Mouse (Mus musculus): ENCODE data around the gene Vps26c.
"Not testable (repeated sequence)": the region's sequence is repeated elsewhere in the genome, so short reads cannot be mapped to it uniquely, and the experiment has no call there.

Gene Vps26c

DNA sequence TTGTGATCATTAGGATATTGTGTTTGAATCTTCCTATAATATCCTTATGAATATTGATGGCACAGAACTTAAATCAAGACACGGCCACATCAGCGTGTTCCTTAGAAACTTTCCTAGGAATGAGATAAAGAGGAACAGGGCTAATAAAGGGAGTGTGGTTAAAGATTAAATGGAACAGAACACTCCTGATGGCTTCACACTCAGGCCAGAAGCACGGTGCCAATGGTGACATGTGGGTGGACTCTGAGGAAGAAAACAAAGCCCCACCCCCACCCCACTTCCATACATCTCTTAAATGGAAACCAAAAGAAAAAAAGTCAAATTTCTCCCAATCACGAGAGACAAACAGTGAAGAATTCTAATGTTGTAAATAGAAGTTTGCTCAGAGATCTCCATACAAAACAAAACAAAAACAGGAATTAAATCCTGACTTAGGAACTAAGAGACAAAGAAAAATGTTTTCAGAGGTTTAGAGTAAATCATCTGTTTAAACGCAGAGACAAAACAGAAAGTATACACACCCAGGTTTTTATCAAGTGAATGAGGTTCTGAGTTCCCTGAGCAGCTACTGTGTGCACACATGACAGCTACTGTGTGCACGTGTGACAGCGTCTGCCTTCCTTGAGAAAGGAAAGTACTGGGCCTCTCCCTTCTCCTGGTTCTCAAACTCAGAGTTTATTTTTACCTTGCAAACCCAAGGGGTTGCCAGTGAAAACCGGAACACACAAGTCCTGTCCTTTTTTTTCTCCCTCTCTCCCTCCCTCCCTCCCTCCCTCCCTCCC is 19.3 kb upstream of the Vps26c start:
- DNase-seq (ENCODE audit: low spot score) = no peak

DNA sequence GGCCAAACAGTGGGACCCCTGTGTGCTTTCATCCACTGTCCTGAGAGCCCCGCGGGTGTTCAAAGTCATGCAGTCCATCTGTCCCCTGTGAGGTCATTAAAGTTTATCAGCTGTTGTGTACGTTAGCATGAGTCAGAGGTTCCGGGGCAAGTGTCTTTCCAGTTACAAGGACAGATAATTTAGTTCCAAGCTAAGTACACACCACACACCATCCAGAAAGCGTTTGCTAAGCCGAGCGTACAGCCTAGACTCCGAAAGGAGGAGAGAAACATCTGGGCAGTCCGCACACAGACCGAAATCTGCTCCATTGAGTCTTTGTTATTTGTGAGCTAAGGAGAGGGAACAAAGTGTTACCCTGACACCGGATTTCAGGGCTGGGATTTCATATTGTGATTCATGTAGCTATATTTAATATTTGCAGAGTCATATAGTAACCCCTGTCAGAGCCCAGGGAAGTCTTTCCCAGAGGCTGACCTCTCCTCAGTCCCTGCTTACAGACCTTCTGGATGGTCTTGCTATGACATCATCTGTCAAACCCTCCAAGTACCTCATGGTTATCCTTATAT is 18.0 kb upstream of the Vps26c start:
- no peak for DNase-seq (ENCODE audit: low spot score)

DNA sequence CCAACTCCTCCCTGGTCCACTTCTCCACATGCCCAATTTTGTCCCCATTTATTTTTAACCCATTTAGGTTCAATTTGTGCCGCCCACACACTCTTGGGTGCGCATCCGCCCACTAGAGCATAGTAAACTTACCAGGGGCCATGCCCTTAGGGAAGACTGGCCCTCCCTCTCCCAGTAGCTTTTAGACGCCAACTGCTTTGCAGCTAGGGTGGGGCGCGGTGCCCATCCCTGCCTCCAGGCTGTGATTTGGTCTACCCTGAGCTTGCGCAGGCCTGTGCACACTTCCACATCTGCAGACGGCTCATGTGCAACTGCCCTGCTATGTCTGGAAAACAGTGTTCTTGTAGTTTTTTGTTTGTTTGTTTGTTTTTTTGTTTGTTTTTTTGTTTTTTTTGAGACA is 16.3 kb upstream of the Vps26c start:
- no peak for DNase-seq (ENCODE audit: low spot score)

DNA sequence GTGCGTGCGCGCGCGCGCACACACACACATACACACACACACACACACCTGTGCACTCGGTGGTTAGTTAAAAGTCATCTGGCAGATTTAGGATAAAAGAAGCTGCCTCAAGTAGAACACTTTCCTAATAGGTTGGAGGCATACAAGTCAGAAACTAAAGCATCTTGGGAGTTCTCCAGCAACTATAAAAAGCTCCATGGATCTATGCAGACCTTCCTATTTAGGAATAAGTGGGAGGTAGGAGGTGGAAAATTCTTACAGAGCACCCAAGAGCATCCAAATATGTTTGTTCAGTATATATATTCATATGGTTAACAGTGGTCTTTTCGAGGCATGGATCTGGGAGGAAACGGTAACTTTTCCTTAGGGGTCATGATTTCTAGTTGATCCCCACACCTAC is 13.5 kb upstream of the Vps26c start:
- DNase-seq (ENCODE audit: low spot score) = no peak

DNA sequence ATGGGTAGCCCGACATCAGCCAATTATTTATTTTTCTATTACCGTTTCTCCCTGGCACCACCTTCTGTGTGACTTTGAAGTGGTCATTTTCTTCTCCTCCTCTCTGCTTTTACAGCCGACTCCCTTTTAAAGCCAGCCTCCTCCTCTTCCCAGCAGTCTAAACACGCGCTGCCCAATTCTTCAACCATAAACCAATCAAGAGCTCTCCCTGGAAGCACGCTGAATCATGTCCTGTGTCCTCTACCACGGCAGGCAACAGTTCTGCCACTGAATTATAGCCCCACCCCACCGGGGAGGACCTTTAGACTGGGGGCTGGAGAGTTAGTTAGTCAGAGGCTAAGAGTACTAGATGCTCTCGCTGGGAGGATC is 10.5 kb upstream of the Vps26c start:
- no peak for DNase-seq (ENCODE audit: low spot score)

DNA sequence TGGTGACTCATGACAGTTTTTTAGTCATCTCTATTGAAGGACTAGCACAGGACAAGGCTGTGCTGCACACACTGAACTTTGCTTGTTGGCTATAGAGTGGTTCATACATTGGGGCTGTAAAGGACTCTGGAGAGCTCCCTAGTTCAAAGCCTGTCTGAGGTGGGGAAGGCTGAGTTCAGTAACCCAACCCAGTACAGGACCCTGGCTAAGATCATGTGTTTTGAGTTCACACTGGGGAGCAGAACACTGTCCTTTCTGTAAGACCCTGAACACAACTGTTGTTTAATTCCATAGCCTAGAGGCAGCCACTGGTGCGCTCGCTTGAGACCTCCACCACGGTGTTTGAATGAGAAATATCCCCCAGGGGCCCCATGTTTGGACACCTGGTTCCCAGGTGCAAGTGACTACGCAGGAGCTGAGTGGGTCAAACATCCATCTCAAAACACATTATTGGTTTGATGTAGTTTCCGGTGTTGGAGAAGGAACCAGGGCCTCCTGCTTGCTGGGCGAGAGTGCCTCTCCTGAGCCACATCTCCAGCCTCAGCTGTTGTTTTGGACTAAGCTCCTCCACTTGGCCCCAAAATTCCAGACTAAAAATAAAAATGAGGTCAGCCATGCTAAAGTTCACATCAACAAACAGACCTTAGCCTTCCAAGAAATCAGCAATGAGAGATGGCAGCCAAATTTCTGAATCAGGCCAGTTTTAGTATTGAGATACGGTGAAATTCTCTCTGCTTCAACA is 10.0 kb upstream of the Vps26c start:
- no peak for DNase-seq (ENCODE audit: low spot score)

DNA sequence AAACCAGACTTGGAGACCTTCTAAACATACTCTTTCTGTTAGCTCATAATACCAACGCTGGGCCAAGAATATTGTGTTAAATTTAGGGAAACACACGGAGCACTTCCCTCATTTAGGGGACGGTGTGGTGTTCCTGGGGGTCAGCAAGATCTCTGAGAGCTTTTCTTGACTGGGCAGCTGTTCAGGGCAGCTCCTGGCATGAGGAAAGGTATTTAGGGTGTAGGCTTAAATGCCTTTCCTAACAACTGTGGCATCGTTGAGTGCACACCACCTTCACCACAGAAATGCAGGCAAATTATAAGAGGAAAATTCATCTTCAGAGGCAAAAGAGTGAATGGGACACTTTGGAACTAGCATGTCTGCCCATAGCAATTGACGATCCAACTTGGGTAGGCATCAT is 9.1 kb upstream of the Vps26c start:
- DNase-seq (ENCODE audit: low spot score) = no peak

DNA sequence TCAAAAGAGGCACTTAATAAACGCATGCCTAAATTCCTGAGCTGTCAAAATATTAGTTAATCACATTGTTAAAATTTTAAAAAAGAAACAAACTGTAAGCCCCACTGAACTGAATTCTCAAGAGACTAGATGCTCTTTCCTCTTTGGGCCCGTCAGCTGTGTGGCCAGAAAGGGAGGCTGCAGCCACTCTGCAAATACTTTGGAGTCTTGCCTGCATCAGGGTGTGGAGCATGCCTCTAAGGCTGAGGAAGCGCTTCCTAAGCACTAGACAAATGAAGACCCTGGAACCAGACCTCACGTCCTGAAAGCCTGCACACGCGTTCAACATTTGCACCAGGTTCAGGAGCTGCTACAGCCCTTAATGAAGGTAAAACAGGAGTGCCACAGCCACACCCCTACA is 7.0 kb upstream of the Vps26c start:
- no peak for DNase-seq (ENCODE audit: low spot score)

DNA sequence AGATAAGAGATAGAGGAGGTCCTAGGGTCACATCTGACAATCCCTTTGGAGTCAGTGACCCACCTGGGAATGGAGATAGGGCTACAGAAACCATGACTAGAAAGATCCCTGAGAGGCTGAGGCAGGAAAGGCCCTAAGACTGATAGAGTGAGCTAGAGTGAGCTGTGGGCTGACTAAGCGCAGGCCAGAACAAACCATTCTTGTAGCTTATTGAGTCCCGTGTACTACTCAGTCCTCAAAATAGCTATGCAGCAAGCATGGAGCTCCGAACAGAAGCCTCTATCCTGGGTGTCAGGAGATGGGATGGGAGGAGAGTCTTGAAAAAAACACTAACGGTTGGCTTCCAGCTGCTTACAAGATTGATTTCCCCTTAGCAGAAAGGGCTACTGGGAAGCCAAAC is 4.6 kb upstream of the Vps26c start:
- no peak for DNase-seq (ENCODE audit: low spot score)

DNA sequence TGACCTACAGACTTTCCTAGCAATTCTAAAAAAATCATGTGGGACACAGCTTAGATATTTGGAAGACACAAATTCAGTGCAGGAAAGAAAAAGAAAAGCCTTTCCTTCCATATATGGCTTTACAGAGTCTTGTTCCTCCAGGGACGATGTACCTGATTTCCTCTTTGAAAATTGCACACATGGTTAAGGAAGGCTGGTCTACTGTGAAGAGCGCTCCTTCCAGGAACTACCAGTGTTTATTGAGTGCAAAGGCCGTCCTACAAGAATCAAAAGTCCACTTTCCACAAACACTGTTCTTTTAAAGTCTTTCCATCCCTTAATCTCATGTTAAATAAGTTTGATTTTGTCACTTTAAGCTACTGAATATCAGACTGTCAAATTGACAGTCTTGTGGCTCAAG is 916 bp upstream of the Vps26c start:
- no peak for DNase-seq (ENCODE audit: low spot score)

DNA sequence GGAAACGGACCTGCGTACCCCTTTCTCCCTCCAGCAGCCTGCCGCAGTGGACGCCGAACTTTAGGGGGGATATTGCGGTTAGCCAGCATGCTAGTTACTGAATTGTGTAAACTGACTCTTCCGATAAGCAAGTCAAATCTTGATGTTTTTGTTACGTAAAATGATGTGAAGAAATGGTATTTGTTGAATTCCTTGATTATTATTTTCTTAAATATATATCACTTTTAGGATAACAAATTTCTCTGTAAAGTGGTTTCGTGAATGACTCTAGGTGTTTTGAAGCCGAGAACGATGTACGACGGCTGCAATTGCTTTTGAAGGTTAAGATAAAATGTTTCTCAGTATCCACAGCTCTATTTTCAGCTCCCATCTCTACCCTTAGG is 513 bp upstream of the Vps26c start:
- DNase-seq (ENCODE audit: low spot score) = no peak

DNA sequence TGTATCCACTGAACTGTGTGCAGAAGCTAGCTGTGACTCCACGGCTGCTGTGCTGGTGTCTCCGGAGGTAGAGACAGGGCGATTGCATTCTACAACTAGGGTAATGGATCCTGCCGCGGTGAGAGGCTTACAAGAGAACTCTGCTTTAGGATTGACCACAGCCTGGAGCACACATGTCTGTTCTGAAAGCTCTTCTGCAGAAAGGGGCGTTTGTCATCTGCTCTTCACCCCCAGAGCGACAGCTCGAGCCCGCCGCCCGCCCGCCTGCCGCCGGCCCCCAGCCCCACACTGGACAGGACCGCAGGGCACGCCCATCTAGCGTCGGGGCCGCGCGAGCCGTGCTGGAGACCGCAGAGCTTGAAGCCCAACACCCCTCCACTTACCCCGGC is 681 bp downstream of the Vps26c start:
- no peak for DNase-seq (ENCODE audit: low spot score)

DNA sequence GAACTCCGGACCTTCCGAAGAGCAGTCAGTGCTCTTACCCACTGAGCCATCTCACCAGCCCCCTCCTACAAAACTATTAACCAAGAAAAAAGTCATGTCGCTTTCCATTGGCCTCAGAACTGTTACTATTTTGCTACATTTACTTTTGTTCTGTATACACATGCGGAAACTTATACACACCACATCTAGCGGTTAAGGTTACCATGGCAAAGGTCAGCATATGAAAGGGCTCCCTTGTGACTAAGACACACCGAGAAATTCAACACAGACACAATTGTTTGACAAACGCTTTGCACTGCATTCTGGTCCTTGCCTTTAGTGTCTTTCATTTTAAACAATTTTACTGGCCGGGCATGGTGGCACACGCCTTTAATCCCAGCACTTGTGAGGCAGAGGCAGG is 1.9 kb downstream of the Vps26c start:
- no peak for DNase-seq (ENCODE audit: low spot score)

DNA sequence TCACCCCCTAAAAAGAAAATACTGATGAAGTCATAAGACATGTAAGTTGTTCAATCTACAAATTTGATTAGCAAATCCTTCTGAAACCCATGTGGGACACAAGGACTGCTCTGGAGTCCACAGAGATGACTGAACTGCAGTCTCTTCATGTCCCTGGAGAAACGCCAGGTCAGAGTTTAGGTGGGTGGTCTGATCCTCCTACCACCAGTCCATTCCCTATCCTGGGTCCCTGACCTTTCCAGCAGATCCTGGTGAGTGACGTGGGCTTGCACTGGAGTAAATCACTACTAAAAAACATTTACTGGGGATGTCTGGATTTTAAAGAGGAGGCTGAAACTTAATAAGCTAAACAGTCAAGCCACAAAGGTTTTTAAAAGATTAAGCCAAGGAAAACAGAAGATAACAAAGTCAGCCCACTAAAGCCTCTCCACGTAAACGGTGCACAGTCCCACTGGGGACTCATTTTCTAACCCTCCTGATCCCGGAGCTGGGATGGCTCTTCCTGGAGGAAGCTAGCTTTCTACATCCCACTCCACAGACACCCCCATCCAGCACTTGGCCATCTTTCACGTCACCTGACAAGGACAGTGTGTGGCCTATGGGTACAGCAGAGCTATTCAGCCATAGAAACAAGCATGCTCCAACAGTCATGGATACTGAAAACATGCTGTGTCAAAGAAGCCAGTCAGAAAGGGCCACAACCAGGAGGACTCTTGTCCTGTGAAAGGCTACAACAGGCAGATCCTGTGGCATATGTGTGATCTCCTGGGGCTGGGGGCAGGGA is 2.8 kb downstream of the Vps26c start:
- no peak for DNase-seq (ENCODE audit: low spot score)

DNA sequence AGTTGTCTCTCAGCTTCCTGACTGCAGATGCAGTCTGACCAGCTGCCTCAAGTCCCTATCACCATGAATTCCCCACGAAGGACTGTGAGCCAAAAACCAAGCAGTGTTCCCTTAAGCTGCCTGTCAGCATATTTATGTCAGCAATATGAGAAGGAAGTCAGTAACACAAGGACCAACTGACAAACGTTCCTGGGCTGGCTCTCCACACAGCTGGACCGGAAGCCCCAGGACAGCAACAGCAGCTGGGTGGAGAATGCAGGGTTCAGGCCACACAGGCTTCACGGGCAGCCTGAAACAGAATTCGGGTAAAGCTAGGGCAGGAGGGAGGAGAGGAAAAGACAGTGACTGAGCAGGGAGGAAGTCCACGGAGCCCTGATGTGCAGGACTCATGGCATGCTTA is 7.6 kb downstream of the Vps26c start:
- no peak for DNase-seq (ENCODE audit: low spot score)

DNA sequence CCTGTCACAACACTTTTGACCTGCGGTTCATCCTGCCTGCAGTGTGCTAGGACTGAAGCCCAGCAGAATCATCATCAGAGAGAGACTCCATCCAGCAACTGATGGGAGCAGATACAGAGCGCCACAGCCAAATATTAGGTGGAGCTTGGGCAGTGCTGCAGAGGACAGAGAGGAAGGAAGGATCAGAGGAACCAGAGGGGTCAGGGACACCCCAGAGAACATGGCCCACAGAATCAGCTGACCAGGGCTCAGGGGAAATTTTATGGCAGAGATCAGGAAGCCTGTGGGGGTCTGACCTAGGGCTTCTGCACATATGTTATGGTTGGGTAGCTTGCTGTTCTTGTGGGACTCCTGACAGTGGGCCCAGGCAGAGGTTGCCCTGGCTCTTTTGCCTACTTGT is 9.0 kb downstream of the Vps26c start:
- DNase-seq (ENCODE audit: low spot score) = no peak

DNA sequence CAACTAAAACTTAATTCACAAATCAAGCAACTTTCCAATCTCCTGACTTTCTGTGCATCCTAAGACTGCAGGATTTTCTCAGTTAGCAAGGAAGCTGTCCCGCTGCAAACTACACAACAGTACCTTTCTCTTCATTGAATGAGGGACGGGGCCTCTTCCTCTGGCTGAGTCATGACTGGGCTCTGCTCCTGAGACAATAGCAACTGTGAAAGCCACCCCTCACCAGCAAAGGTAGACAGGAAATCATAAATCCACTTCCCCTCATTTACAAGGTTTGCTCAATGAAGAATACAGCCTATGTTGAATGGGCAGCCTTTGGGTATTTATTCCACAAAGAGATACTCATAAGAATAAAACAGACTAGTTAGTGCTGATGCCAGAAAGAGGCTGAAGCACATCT is 16.6 kb downstream of the Vps26c start:
- DNase-seq (ENCODE audit: low spot score) = no peak

DNA sequence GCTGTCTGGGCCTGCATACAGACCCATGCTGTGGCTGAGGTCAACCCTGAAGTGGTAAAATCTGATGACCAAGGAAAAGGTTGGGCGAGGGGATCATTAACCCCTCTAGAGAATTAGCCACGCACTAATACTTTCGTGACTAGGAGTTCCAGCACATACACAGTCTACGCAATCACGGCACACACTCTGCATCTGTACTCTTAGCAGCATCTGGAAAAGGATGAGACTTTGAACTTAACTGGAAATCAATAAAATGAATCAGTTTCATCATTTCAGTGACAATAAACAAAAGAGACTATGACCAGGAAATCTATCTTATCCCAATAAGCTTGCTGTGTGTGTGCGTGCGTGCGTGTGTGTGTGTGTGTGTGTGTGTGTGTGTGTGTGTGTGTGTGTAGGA is 17.9 kb downstream of the Vps26c start:
- DNase-seq (ENCODE audit: low spot score) = no peak

DNA sequence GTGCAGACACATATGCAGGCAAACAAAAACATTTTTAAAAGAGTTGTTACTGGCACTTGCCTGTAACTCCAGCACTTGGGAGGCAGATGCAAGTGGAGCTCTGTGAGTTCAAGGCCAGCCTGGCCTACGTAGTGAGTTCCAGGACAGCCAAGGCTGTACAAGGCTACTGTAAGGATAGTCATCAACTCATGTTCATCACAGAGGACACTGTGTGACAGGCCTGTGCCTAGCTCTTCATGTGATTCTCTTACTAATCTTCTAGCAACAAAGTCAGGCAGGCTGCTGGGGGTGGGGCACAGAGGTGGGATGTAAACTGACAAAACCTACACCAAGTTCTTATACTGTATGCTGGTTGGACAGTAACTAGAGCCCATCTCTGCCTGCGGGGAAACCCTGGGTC is 19.6 kb downstream of the Vps26c start:
- no peak for DNase-seq (ENCODE audit: low spot score)

DNA sequence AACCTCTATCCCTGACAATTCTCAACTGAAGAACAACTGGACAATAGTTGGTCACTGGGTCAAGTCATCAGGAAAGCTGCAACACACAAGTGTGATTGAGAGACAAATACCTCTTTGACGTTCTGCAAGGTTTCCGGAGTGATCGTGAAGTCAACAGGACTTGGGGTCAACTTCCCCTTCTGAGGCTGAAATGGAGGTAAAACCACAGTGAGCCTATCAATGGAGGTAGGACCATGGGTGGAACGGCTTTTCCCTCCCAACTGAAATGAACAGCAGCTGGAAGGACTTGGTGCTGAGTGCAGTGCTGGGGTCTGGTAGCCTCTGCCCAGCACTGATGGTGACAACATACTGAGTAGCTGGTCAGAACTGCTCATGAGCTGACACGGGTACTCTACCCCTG is 22.4 kb downstream of the Vps26c start:
- DNase-seq (ENCODE audit: low spot score) = no peak

DNA sequence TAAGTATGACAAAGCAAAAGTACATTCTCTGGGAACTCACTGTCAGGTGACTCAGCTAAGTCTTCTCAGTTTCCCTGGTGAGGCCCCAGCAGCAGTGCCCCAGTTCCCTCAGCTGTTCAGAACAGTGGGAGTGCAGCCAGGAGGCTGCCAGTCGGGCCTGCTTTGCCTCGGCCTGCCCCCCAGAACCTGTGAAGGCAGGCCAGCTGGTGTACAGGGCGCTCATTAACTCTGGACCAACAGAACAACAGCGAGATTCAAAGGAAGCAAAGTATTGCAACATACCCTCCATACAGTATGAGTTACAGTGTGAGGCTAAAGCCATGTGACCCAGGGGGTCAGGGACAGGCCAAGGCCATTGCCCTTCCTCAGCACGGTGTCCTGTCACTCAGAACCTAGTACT is 28.7 kb downstream of the Vps26c start:
- DNase-seq (ENCODE audit: low spot score) = no peak

DNA sequence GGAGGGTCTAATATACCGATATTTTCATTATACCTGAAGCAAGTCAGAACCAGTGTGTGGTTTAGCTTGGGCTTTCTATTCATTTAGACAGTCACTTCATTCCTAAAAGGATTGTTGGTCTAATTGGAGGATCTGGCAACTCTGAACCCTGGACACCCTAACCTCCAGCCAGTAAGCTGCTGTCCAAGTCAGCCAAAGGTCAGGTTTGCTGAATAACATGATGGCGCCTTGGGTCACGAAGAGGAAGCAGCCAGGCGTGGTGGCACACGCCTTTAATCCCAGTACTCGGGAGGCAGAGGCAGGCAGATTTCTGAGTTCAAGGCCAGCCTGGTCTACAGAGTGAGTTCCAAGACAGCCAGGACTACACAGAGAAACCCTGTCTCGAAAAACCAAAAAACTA is 29.5 kb downstream of the Vps26c start:
- not testable (repeated sequence) for DNase-seq (ENCODE audit: low spot score)

DNA sequence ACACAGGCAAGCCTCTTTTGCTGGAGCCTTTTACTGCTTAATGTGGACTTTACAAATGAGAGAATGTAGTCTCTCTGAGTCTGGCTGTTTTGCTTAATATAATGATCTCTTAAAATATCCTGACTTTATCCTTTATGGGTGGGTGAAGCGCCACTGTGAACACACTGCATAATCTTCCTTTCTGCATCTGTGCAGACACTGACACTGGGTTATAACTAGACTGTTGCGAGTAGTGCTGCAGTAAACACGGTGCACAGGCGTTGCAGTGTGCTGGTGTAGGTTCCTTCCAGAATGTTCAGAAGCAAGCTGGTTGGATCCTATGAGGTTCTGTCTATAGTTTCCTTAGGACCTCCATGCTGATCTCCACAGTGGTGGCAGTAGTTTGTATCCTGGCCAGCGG is 37.3 kb downstream of the Vps26c start:
- DNase-seq (ENCODE audit: low spot score) = no peak

All from testis, postnatal 10 days (tissue).